ENCODE assay signal across 8 mouse cellular contexts in genomic region chr7:38061060-38061970, GRCm38 (mm10). TPM values are rescaled to one million over a fixed set of nuclear protein-coding genes. Genes with fewer than 3 reads are reported as not detected.
A peak's percentile ranks its signal among the peaks of the same experiment; 100 is the strongest.
DNase-seq lines count a peak whose midpoint lies in the region; ATAC-seq and TF ChIP-seq lines count a peak whose summit lies in the region.

No protein-coding gene starts in this region.

- no peaks in the 10 kb centered on the region for H3K9me3 ChIP-seq in MEL (replicated peaks; ENCODE audit: insufficient read depth, low read length)
- no peaks in the 10 kb centered on the region for H3K9me3 ChIP-seq in forebrain, embryonic 16.5 days (ENCODE audit: control insufficient read depth, low read length)

- H3K4me2 ChIP-seq in forebrain, embryonic 16.5 days (ENCODE audit: low read length) = peak overlapping the region; percentile 86

- peaks cover 3% of the 10 kb centered on the region; the same call in 1 of the 2 replicates for H3K79me2 ChIP-seq in MEL (ENCODE audit: control insufficient read depth, insufficient read depth, low read length, poor library complexity)

- peak overlapping the region; percentile 60 to 71 for H3K4me3 ChIP-seq in MEL (ENCODE audit: control insufficient read depth in 1 of 2, insufficient read depth in 1 of 2, low read depth in 2 of 2, low read length in 2 of 2)
- H3K4me3 ChIP-seq in forebrain, embryonic 16.5 days (replicated peaks; ENCODE audit: low read length) = peak overlapping the region; percentile 72
- H3K4me3 ChIP-seq in layer of hippocampus, adult 2 months = peak overlapping the region; percentile 77
- H3K4me3 ChIP-seq in lung, adult 2 months (replicated peaks; ENCODE audit: extremely low read depth, low read depth, low read length) = peak overlapping the region; percentile 17

- H3K9ac ChIP-seq in MEL (ENCODE audit: control insufficient read depth, low read depth, low read length, poor library complexity, severe bottlenecking) = peak overlapping the region; percentile 75
- peak overlapping the region; percentile 78 for H3K9ac ChIP-seq in forebrain, embryonic 16.5 days (replicated peaks; ENCODE audit: low read depth, low read length)

- 1% methylated on average over 57 of the region's 57 CpGs for WGBS in forebrain, embryonic 16.5 days
- WGBS in lung, adult 2 months = 3% methylated on average over 57 of the region's 57 CpGs

- peak; percentile 91 for DNase-seq in MEL (ENCODE audit: low read depth, low spot score)
- DNase-seq in cerebellum, adult 18-20 months = peak; percentile 92 to 94
- DNase-seq in heart, postnatal 36 days = peak; percentile 89
- peak; percentile 84 to 85 for DNase-seq in layer of hippocampus, adult 2 months (ENCODE audit: low spot score in 2 of 2)
- peak; percentile 84 for DNase-seq in lung, adult 2 months
- DNase-seq in thymus, adult 18-20 months = peak; percentile 72 to 75

- peak overlapping the region; percentile 49 for H3K27ac ChIP-seq in MEL (ENCODE audit: control insufficient read depth, low read depth, low read length)
- no peak overlapping the region for H3K27ac ChIP-seq in forebrain, embryonic 16.5 days (ENCODE audit: low read length)
- H3K27ac ChIP-seq in layer of hippocampus, adult 2 months = peak overlapping the region; percentile 88

- TF ChIP-seq EP300 in MEL (IDR thresholded peaks at IDR 0.05; ENCODE audit: low read depth in 1 of 2, low read length in 2 of 2) = peak in 1 of 2 experiments; percentile 22; a peak in 2 of 4 replicates

- ATAC-seq in forebrain, embryonic 16.5 days = peak; percentile 93
- peak; percentile 82 for ATAC-seq in neutrophil, adult 5-6 weeks (ENCODE audit: extremely low read depth, insufficient number of reproducible peaks, low FRiP score, poor library complexity, severe bottlenecking)

- intact Hi-C loops in heart, postnatal 36 days (cut with DNase I) = loop anchor here (1.0 to 10.0 kb wide), 4 partner anchors 13 to 287 kb away; partner anchors contain the start of gene Zfp536

- peak in 1 of 2 experiments; percentile 69; a peak in 2 of 4 replicates for TF ChIP-seq POLR2A in MEL (IDR thresholded peaks at IDR 0.05; ENCODE audit: control insufficient read depth in 1 of 2, insufficient read depth in 1 of 2, low read depth in 1 of 2, low read length in 2 of 2, poor library complexity in 1 of 2)
- no peak for TF ChIP-seq POLR2A in lung, adult 2 months (IDR thresholded peaks at IDR 0.05; ENCODE audit: borderline replicate concordance, extremely low read depth, low read depth, low read length)

- peaks cover 0 to 3% of the 10 kb centered on the region in 2 experiments; a peak in 1 of 4 replicates for H3K27me3 ChIP-seq in MEL (ENCODE audit: control insufficient read depth in 1 of 2, insufficient read depth in 2 of 2, low read length in 2 of 2)
- H3K27me3 ChIP-seq in forebrain, embryonic 16.5 days (replicated peaks; ENCODE audit: control insufficient read depth, insufficient read depth, low read length) = no peaks in the 10 kb centered on the region

- H3K36me3 ChIP-seq in MEL (ENCODE audit: control insufficient read depth in 1 of 2, insufficient read depth in 2 of 2, low read length in 2 of 2) = no peaks in the 10 kb centered on the region
- H3K36me3 ChIP-seq in forebrain, embryonic 16.5 days (ENCODE audit: control insufficient read depth, insufficient read depth) = no peaks in the 10 kb centered on the region

- peaks cover 0 to 4% of the 10 kb centered on the region in 2 experiments; a peak in 3 of 4 replicates for H3K4me1 ChIP-seq in MEL (ENCODE audit: control insufficient read depth in 1 of 2, insufficient read depth in 2 of 2, low read length in 2 of 2)
- 0 out of 2 replicates have a peak, but pooled peaks cover 6% of the 10 kb centered on the region for H3K4me1 ChIP-seq in forebrain, embryonic 16.5 days (replicated peaks; ENCODE audit: control insufficient read depth, insufficient read depth, low read length)
- peaks cover 3% of the 10 kb centered on the region for H3K4me1 ChIP-seq in lung, adult 2 months (ENCODE audit: control insufficient read depth, insufficient read depth, low read length)

- peak; percentile 84 for TF ChIP-seq RAD21 in MEL (IDR thresholded peaks at IDR 0.05; ENCODE audit: low read depth, low read length)

- TF ChIP-seq CTCF in MEL (IDR thresholded peaks at IDR 0.05 in 2 of 3, conservative IDR thresholded peaks at IDR 0.05 in 1 of 3; ENCODE audit: control insufficient read depth in 1 of 3, insufficient read depth in 1 of 3, low read depth in 2 of 3, low read length in 3 of 3, poor library complexity in 1 of 3, severe bottlenecking in 1 of 3) = peak; percentile 65 to 95 (median 93)
- peak; percentile 87 for TF ChIP-seq CTCF in layer of hippocampus, adult 2 months (conservative IDR thresholded peaks at IDR 0.05)
- TF ChIP-seq CTCF in lung, adult 2 months (IDR thresholded peaks at IDR 0.05; ENCODE audit: insufficient read depth, low read length) = peak; percentile 77

TF ChIP-seq in MEL, 35 proteins besides CTCF, POLR2A, EP300 and RAD21 (continues in another document):
- TF ChIP-seq SIN3A (IDR thresholded peaks at IDR 0.05; ENCODE audit: low read length) (peak; percentile 71), KAT2A (conservative IDR thresholded peaks at IDR 0.05; ENCODE audit: low read depth, low read length) (no peak), JUND (IDR thresholded peaks at IDR 0.05; ENCODE audit: low read depth, low read length) (no peak), CHD1 (IDR thresholded peaks at IDR 0.05; ENCODE audit: low read depth, low read length) (no peak), MYC (IDR thresholded peaks at IDR 0.05; ENCODE audit: low read depth, low read length) (no peak), ZNF384 (IDR thresholded peaks at IDR 0.05; ENCODE audit: low read depth, low read length) (no peak), USF2 (IDR thresholded peaks at IDR 0.05; ENCODE audit: borderline replicate concordance in 1 of 2, insufficient read depth in 1 of 2, low read depth in 1 of 2, low read length in 2 of 2) (0 out of 4 replicates have a peak, but pooled peaks of 1 of the 2 experiments have one; percentile 29), RCOR1 (IDR thresholded peaks at IDR 0.05; ENCODE audit: low read depth, low read length) (0 out of 2 replicates have a peak, but pooled peaks have one; percentile 31), POLR2AphosphoS2 (IDR thresholded peaks at IDR 0.05; ENCODE audit: low read length) (peak; percentile 31; the same call in 1 of the 2 replicates), ELF1 (IDR thresholded peaks at IDR 0.05; ENCODE audit: low read depth, low read length) (no peak), MAZ (IDR thresholded peaks at IDR 0.05; ENCODE audit: low read depth, low read length) (peak; percentile 86), SMC3 (IDR thresholded peaks at IDR 0.05; ENCODE audit: low read depth, low read length) (peak; percentile 85), MAX (IDR thresholded peaks at IDR 0.05; ENCODE audit: low read length) (peak; percentile 41), TAL1 (IDR thresholded peaks at IDR 0.05; ENCODE audit: low read length) (no peak), USF1 (IDR thresholded peaks at IDR 0.05; ENCODE audit: low read depth, low read length) (peak; percentile 82), MXI1 (IDR thresholded peaks at IDR 0.05; ENCODE audit: low read depth, low read length) (peak; percentile 62), POLR2AphosphoS5 (IDR thresholded peaks at IDR 0.05; ENCODE audit: borderline replicate concordance, low read depth, low read length) (no peak), BHLHE40 (IDR thresholded peaks at IDR 0.05; ENCODE audit: borderline replicate concordance, low read depth, low read length) (peak; percentile 78), TBP (IDR thresholded peaks at IDR 0.05; ENCODE audit: low read depth, low read length) (peak; percentile 12; the same call in 1 of the 2 replicates), GATA1 (IDR thresholded peaks at IDR 0.05; ENCODE audit: low read depth, low read length) (no peak), GABPA (IDR thresholded peaks at IDR 0.05; ENCODE audit: low read depth, low read length) (no peak), NELFE (IDR thresholded peaks at IDR 0.05; ENCODE audit: low read depth, low read length) (peak; percentile 75), MYB (IDR thresholded peaks at IDR 0.05; ENCODE audit: low read depth, low read length) (no peak), MAFK (IDR thresholded peaks at IDR 0.05; ENCODE audit: borderline replicate concordance, low read depth, low read length) (no peak), HCFC1 (IDR thresholded peaks at IDR 0.05; ENCODE audit: low read depth, low read length) (peak; percentile 25; the same call in 1 of the 2 replicates), E2F4 (IDR thresholded peaks at IDR 0.05; ENCODE audit: borderline replicate concordance, low read depth, low read length) (peak; percentile 76; the same call in 1 of the 2 replicates), ETS1 (IDR thresholded peaks at IDR 0.05; ENCODE audit: low read depth, low read length) (peak; percentile 30; the same call in 1 of the 2 replicates), UBTF (IDR thresholded peaks at IDR 0.05; ENCODE audit: borderline replicate concordance, insufficient read depth, low read depth, low read length) (peak; percentile 95; the same call in 1 of the 2 replicates), NRF1 (IDR thresholded peaks at IDR 0.05; ENCODE audit: insufficient read depth, low read depth, low read length, poor library complexity, severe bottlenecking) (no peak), ZKSCAN1 (IDR thresholded peaks at IDR 0.05; ENCODE audit: low read depth, low read length) (no peak)

RNA-seq across cellular contexts. Expression of gene Uri1, which starts 38.0 kb away (rescaled TPM):
- total RNA-seq in MEL (2012; rRNA removed) = 28.4 and 29.2 TPM in 2 replicates
- 10 to 100 TPM in 1 of 2 experiments, not detected in 1; 36.0 TPM for polyA plus RNA-seq in MEL (2012; ENCODE audit: insufficient read depth in 1 of 2, insufficient read length in 2 of 2, low read depth in 1 of 2, low replicate concordance in 2 of 2, missing spikeins in 1 of 2)
- polyA plus RNA-seq in forebrain, embryonic 16.5 days (2015; fragmentation: Nextera tagmentation; extraction: Ambion mirVana) = 35.9 and 43.9 TPM in 2 replicates
- 10 to 100 TPM; 20.1 to 22.2 TPM for total RNA-seq in heart, postnatal 36 days (2021)
- total RNA-seq in layer of hippocampus, adult 2 months (2021) = 10 to 100 TPM; 38.6 to 45.9 TPM
- 8.1 and 12.1 TPM in 2 replicates for polyA plus RNA-seq in lung, adult 2 months (2012; rRNA removed)
- total RNA-seq in neutrophil, adult 5-6 weeks (2017) = 33.2 and 41.4 TPM in 2 replicates

RNA-seq across cellular contexts. Expression of gene Ccne1, which starts 46.0 kb away (rescaled TPM):
- 48.5 and 53.1 TPM in 2 replicates for total RNA-seq in MEL (2012; rRNA removed)
- polyA plus RNA-seq in MEL (2012; ENCODE audit: insufficient read depth in 1 of 2, insufficient read length in 2 of 2, low read depth in 1 of 2, low replicate concordance in 2 of 2, missing spikeins in 1 of 2) = 100 to 1,000 TPM in 1 of 2 experiments, 10 to 100 TPM in 1; 78.0 to 321 TPM
- polyA plus RNA-seq in forebrain, embryonic 16.5 days (2015; fragmentation: Nextera tagmentation; extraction: Ambion mirVana) = 14.3 and 14.5 TPM in 2 replicates
- total RNA-seq in heart, postnatal 36 days (2021) = 1 to 10 TPM in 1 of 2 experiments, under 1 TPM in 1; 0.70 to 1.5 TPM
- total RNA-seq in layer of hippocampus, adult 2 months (2021) = 10 to 100 TPM; 13.5 to 13.7 TPM
- polyA plus RNA-seq in lung, adult 2 months (2012; rRNA removed) = 1.2 and 1.7 TPM in 2 replicates
- total RNA-seq in neutrophil, adult 5-6 weeks (2017) = 5.6 and 8.6 TPM in 2 replicates

Comparison
In these comparisons a context has a peak if more than half of its experiments do, and no peak if none do; other contexts are left out.
1. H3K4me3 ChIP-seq: peak in every context shown above with its lines; median percentile 77 in layer of hippocampus, adult 2 months; 72 in forebrain, embryonic 16.5 days; 66 in MEL; 17 in lung, adult 2 months.